Mouse (Mus musculus): ENCODE results near the gene Gm10521. TPM values are rescaled to one million over a fixed set of nuclear protein-coding genes. Genes with fewer than 3 reads are reported as not detected.

Gene Gm10521
- total RNA-seq, 2 experiments from 2014 or later = 0.10 to 0.51 TPM

GRCm38 (mm10) chr1:171946447-171946995 is 51.1 kb downstream of the Gm10521 start:
- no peak for DNase-seq (ENCODE audit: low spot score in 2 of 2)

Other genes with a start within 250 kb of the Gm10521 start
- 1 to 10 TPM in 1 of 2 experiments, under 1 TPM in 1; 0.66 to 3.0 TPM for gene Slamf7, start 242.6 kb upstream of the Gm10521 start, total RNA-seq (2021)
- gene Cd48, start 213.7 kb upstream of the Gm10521 start, total RNA-seq (2021) = 1 to 10 TPM; 2.4 to 5.6 TPM
- under 1 TPM in 1 of 2 experiments, not detected in 1; 0.19 TPM for gene Slamf1, start 128.5 kb upstream of the Gm10521 start, total RNA-seq (2021)
- gene Cd84, start 56.0 kb upstream of the Gm10521 start, total RNA-seq (2021) = 10 to 100 TPM in 1 of 2 experiments, 1 to 10 TPM in 1; 3.7 to 11.1 TPM
- gene Slamf6, start 21.9 kb downstream of the Gm10521 start, total RNA-seq (2021) = under 1 TPM; 0.30 to 0.35 TPM
- 1 to 10 TPM; 1.6 to 1.7 TPM for gene Vangl2, start 132.8 kb downstream of the Gm10521 start, total RNA-seq (2021)
- gene Nhlh1, start 161.9 kb downstream of the Gm10521 start, total RNA-seq (2021) = not detected
- gene Copa, start 186.9 kb downstream of the Gm10521 start, total RNA-seq (2021) = 100 to 1,000 TPM; 168 to 183 TPM
- gene Ncstn, start 187.1 kb downstream of the Gm10521 start, total RNA-seq (2021) = 10 to 100 TPM; 79.5 to 94.9 TPM
- 100 to 1,000 TPM; 121 to 130 TPM for gene Pex19, start 231.1 kb downstream of the Gm10521 start, total RNA-seq (2021)

Data from adrenal gland, adult 18-20 months (tissue).